Mouse (Mus musculus): Measurements from ENCODE around the gene Uckl1. TPM values are rescaled to one million over a fixed set of nuclear protein-coding genes. Genes with fewer than 3 reads are reported as not detected.
A peak's percentile ranks its signal among the peaks of the same experiment; 100 is the strongest.

Uckl1 gene
- total and polyA plus RNA-seq, 3 experiments: 16.0 to 31.9 (median 18.7) TPM

GRCm38 (mm10) chr2:181594946-181595696 lies 10.4 kb upstream of the Uckl1 start:
- no peak for TF ChIP-seq TBP (conservative IDR thresholded peaks at IDR 0.05; ENCODE audit: low read depth, low read length)
- TF ChIP-seq BHLHE40 (IDR thresholded peaks at IDR 0.05; ENCODE audit: low read depth, low read length): no peak
- TF ChIP-seq RAD21 (IDR thresholded peaks at IDR 0.05; ENCODE audit: low read depth, low read length): peak; percentile 76
- no peak for TF ChIP-seq ETS1 (conservative IDR thresholded peaks at IDR 0.05; ENCODE audit: low read depth, low read length)
- TF ChIP-seq GABPA (IDR thresholded peaks at IDR 0.05; ENCODE audit: insufficient replicate concordance, low read depth, low read length): no peak
- TF ChIP-seq USF2 (conservative IDR thresholded peaks at IDR 0.05; ENCODE audit: low read depth, low read length): no peak
- TF ChIP-seq CHD2 (IDR thresholded peaks at IDR 0.05; ENCODE audit: low read length): no peak
- no peak for TF ChIP-seq ZKSCAN1 (IDR thresholded peaks at IDR 0.05; ENCODE audit: borderline replicate concordance, low read depth, low read length)
- no peak for TF ChIP-seq UBTF (IDR thresholded peaks at IDR 0.05; ENCODE audit: low read depth, low read length)
- TF ChIP-seq JUN (IDR thresholded peaks at IDR 0.05; ENCODE audit: insufficient read depth, low read depth, low read length): no peak
- no peak for TF ChIP-seq ZC3H11A (IDR thresholded peaks at IDR 0.05; ENCODE audit: low read depth, low read length)
- no peak for TF ChIP-seq RCOR1 (conservative IDR thresholded peaks at IDR 0.05; ENCODE audit: low read depth, low read length)
- TF ChIP-seq EP300 (IDR thresholded peaks at IDR 0.05; ENCODE audit: low read length): no peak
- no peak for TF ChIP-seq KAT2A (IDR thresholded peaks at IDR 0.05; ENCODE audit: insufficient replicate concordance, low read length)
- no peak for TF ChIP-seq HCFC1 (IDR thresholded peaks at IDR 0.05; ENCODE audit: low read depth, low read length)
- TF ChIP-seq MYC (IDR thresholded peaks at IDR 0.05; ENCODE audit: low read depth, low read length): no peak
- TF ChIP-seq TCF12 (IDR thresholded peaks at IDR 0.05; ENCODE audit: low read depth, low read length): no peak
- peak; percentile 48; the same call in 1 of the 2 replicates for TF ChIP-seq ZNF384 (IDR thresholded peaks at IDR 0.05; ENCODE audit: low read depth, low read length)
- TF ChIP-seq MXI1 (IDR thresholded peaks at IDR 0.05; ENCODE audit: low read depth, low read length): no peak
- TF ChIP-seq ZMIZ1 (IDR thresholded peaks at IDR 0.05; ENCODE audit: low read depth, low read length): no peak
- TF ChIP-seq POLR2AphosphoS2 (IDR thresholded peaks at IDR 0.05; ENCODE audit: low read depth, low read length): no peak
- peak; percentile 42; the same call in 1 of the 2 replicates for TF ChIP-seq SMC3 (IDR thresholded peaks at IDR 0.05; ENCODE audit: low read depth, low read length)
- peak; percentile 71 to 86 for TF ChIP-seq CTCF (conservative IDR thresholded peaks at IDR 0.05 in 1 of 2, IDR thresholded peaks at IDR 0.05 in 1 of 2; ENCODE audit: low read depth in 2 of 2, low read length in 2 of 2)

More at GRCm38 (mm10) chr2:181594946-181595696, 10.4 kb upstream of the Uckl1 start:
- Histone ChIP-seq H3K4me1 (ENCODE audit: control insufficient read depth in 1 of 2, insufficient read depth in 2 of 2) (peaks cover 12 to 28% of the 10 kb centered on the region in 2 experiments), H3K4me2 (ENCODE audit: insufficient read depth, low read depth, poor library complexity, severe bottlenecking) (no peak overlapping the region), H3K27ac (ENCODE audit: insufficient read depth, low read depth) (no peak overlapping the region), H3K9me3 (replicated peaks; ENCODE audit: low read length) (no peaks in the 10 kb centered on the region), H3K36me3 (replicated peaks in 1 of 2; ENCODE audit: control insufficient read depth in 1 of 2, insufficient read depth in 1 of 2, low read length in 1 of 2) (peaks cover 4 to 7% of the 10 kb centered on the region in 2 experiments), H3K9ac (ENCODE audit: insufficient read depth, low read depth) (no peak overlapping the region), H3K4me3 (replicated peaks in 1 of 3; ENCODE audit: low read depth in 2 of 3, low read length in 2 of 3, poor library complexity in 1 of 3) (no peak overlapping the region), H3K79me2 (replicated peaks; ENCODE audit: control insufficient read depth, extremely low read depth, insufficient read depth, poor library complexity, severe bottlenecking) (peaks cover 3% of the 10 kb centered on the region; the same call in 1 of the 2 replicates), H3K27me3 (replicated peaks) (peaks cover 18% of the 10 kb centered on the region)
- in situ Hi-C loops (cut with MboI; ENCODE audit: low pct_ligation_motif_present, low pct_unique_long_range_greater_than_20kb, low sequenced_read_pairs) (no loop called here), dilution Hi-C loops (cut with MboI; ENCODE audit: extremely low pct_ligation_motif_present, extremely low pct_unique_long_range_greater_than_20kb, low sequenced_read_pairs) (no loop called here)
- peak; percentile 70 for DNase-seq (ENCODE audit: extremely low read depth)
